Mouse (Mus musculus) liver, postnatal 0 days (tissue): Measurements from ENCODE around the gene Ptpa.

Experiments used
- CTCF ChIP-seq: sonication (generic); IDR thresholded peaks from 2 replicates; pipeline ENCODE4 v1.5.1; 2016; ENCODE audit warnings: antibody characterized with exemption, low read depth
- EP300 ChIP-seq: IDR thresholded peaks from 2 replicates; pipeline ENCODE4 v1.6.1; 2016; ENCODE audit warnings: antibody characterized with exemption, low read depth, mild to moderate bottlenecking

GRCm38 (mm10) chr2:30495000-30495908, 79.4 kb downstream of the Ptpa start:
- TF ChIP-seq CTCF, result no peak
- no peak for TF ChIP-seq EP300
